Mouse (Mus musculus) lung, postnatal 0 days (tissue): ENCODE results near the gene Slc7a15.
"Not testable (repeated sequence)": the region's sequence is repeated elsewhere in the genome, so short reads cannot be mapped to it uniquely, and the experiment has no call there.

ENCODE experiments used
- CTCF ChIP-seq: IDR thresholded peaks from 2 replicates; pipeline ENCODE4 v1.5.1; 2016; ENCODE audit warnings: antibody characterized with exemption, mild to moderate bottlenecking
- EP300 ChIP-seq: IDR thresholded peaks from 2 replicates; pipeline ENCODE4 v1.6.1; 2016; ENCODE audit warnings: antibody characterized with exemption, mild to moderate bottlenecking, control low read depth

GRCm38 (mm10) chr12:8559876-8560275, 39.0 kb downstream of the Slc7a15 start:
- TF ChIP-seq CTCF, EP300: not testable (repeated sequence)
